Mouse (Mus musculus) brain, embryonic 18.5 days (tissue): Measurements from ENCODE around the gene Olfr876.
"Not testable (repeated sequence)": the region's sequence is repeated elsewhere in the genome, so short reads cannot be mapped to it uniquely, and the experiment has no call there.

Source experiments
- DNase-seq: peaks from one replicate; pipeline ENCODE4 v3.0.0-alpha.2; 2012; ENCODE audit warnings: low read depth, low spot score

The Olfr876 gene

GRCm38 (mm10) chr9:37802731-37803130, at the start of gene Olfr876:
Olfr876 (plus strand) TSS chr9:37803031.
- DNase-seq, result no peak

GRCm38 (mm10) chr9:37761728-37762127, 41.1 kb upstream of the Olfr876 start:
- no peak for DNase-seq

GRCm38 (mm10) chr9:37762541-37762940, 40.3 kb upstream of the Olfr876 start:
- DNase-seq, result no peak

GRCm38 (mm10) chr9:37770661-37771060, 32.2 kb upstream of the Olfr876 start:
- DNase-seq, result no peak

- no peak for DNase-seq
Measured at GRCm38 (mm10) chr9:37771759-37772158, 31.1 kb upstream of the Olfr876 start, which contains the start of gene Olfr875. Olfr875 (plus strand) TSS chr9:37771857.

GRCm38 (mm10) chr9:37782766-37783260, 20.0 kb upstream of the Olfr876 start:
- peak; percentile 14 for DNase-seq

- not testable (repeated sequence) for DNase-seq
Measured at GRCm38 (mm10) chr9:37783394-37784387, 19.1 kb upstream of the Olfr876 start.

- no peak for DNase-seq
Measured at GRCm38 (mm10) chr9:37786411-37786810, 16.4 kb upstream of the Olfr876 start.

- DNase-seq, result no peak
Measured at GRCm38 (mm10) chr9:37802055-37802454, 776 bp upstream of the Olfr876 start.

GRCm38 (mm10) chr9:37807235-37807634, 4.4 kb downstream of the Olfr876 start:
- no peak for DNase-seq

- DNase-seq, result no peak
Measured at GRCm38 (mm10) chr9:37808456-37808855, 5.6 kb downstream of the Olfr876 start.

GRCm38 (mm10) chr9:37808976-37809375, 6.1 kb downstream of the Olfr876 start:
- DNase-seq, result no peak

- DNase-seq, result peak; percentile 68
Measured at GRCm38 (mm10) chr9:37814696-37815095, 11.9 kb downstream of the Olfr876 start.

GRCm38 (mm10) chr9:37829881-37830280, 27.1 kb downstream of the Olfr876 start:
- no peak for DNase-seq

- no peak for DNase-seq
Measured at GRCm38 (mm10) chr9:37833341-37833740, 30.5 kb downstream of the Olfr876 start.

GRCm38 (mm10) chr9:37849267-37849666, 46.4 kb downstream of the Olfr876 start:
- DNase-seq, result no peak

GRCm38 (mm10) chr9:37853969-37854368, 51.1 kb downstream of the Olfr876 start, which contains the start of gene Olfr877:
Olfr877 (plus strand) TSS chr9:37854269.
- DNase-seq, result no peak
